Mouse (Mus musculus) heart, embryonic 11.5 days (tissue): ENCODE results near the gene Trpm4. TPM values are rescaled to one million over a fixed set of nuclear protein-coding genes. Genes with fewer than 3 reads are reported as not detected.

Experiments used
- ATAC-seq: fragments of 200-750 bp; cut with Nextera tagmentation; replicated peaks from 2 replicates; pipeline ENCODE4 v1.8.0; 2017; ENCODE audit warnings: moderate library complexity; ENCODE audit not compliant: insufficient number of reproducible peaks, low FRiP score, low TSS enrichment
- H3K27ac ChIP-seq: fragments of 300-500 bp; sonication (generic); 2 replicates; pipeline ENCODE4 v1.5.1; 2014; ENCODE audit warnings: mild to moderate bottlenecking, low read depth, low read length
- H3K27me3 ChIP-seq: fragments of 300-500 bp; sonication (generic); 2 replicates; pipeline ENCODE4 v1.6.1; 2014; ENCODE audit warnings: mild to moderate bottlenecking, low read length, mixed read lengths; ENCODE audit not compliant: control insufficient read depth, insufficient read depth
- H3K36me3 ChIP-seq: fragments of 300-500 bp; sonication (generic); 2 replicates; pipeline ENCODE4 v1.6.1; 2014; ENCODE audit warnings: mild to moderate bottlenecking, low read length, moderate library complexity, mixed read lengths; ENCODE audit not compliant: control insufficient read depth, insufficient read depth
- H3K4me1 ChIP-seq: fragments of 300-500 bp; sonication (generic); 2 replicates; pipeline ENCODE4 v1.6.1; 2014; ENCODE audit warnings: low read length; ENCODE audit not compliant: control insufficient read depth, insufficient read depth
- H3K4me2 ChIP-seq: fragments of 300-500 bp; sonication (generic); 2 replicates; pipeline ENCODE4 v1.6.1; 2014; ENCODE audit warnings: mild to moderate bottlenecking, moderate library complexity
- H3K4me3 ChIP-seq: fragments of 300-500 bp; sonication (generic); 2 replicates; pipeline ENCODE4 v1.5.1; 2014; ENCODE audit warnings: low read depth, low read length
- H3K9ac ChIP-seq: fragments of 300-500 bp; sonication (generic); 2 replicates; pipeline ENCODE4 v1.6.1; 2014; ENCODE audit warnings: mild to moderate bottlenecking, low read depth, low read length, moderate library complexity
- H3K9me3 ChIP-seq: fragments of 300-500 bp; sonication (generic); replicated peaks from 2 replicates; pipeline ENCODE4 v1.6.1; 2016; ENCODE audit warnings: low read length; ENCODE audit not compliant: control insufficient read depth
- WGBS: fragments of 180-500 bp; shearing (Covaris S2); extraction: QIAGEN DNeasy Blood & Tissue Kit; methylation state at CpG from one replicate; pipeline ENCODE4 v1.1.7; 2014; ENCODE audit not compliant: insufficient replicate concordance; 5-methylcytosine and 5-hydroxymethylcytosine counted together
- polyA plus RNA-seq: library from polyadenylated mRNA; unstranded; fragments of >200 nt; fragmentation: Nextera tagmentation; extraction: Ambion mirVana; gene quantifications from 2 replicates; pipeline ENCODE4 v1.2.1, GENCODE M21; 2014

Trpm4 gene
- 7.0 and 9.8 TPM in 2 replicates for polyA plus RNA-seq

GRCm38 (mm10) chr7:45333431-45333982 is at the start of gene Trpm4:
Gene Trpm4 (minus strand): TSS chr7:45333780.
- Histone ChIP-seq H3K9me3 (no peaks in the 10 kb centered on the region), H3K9ac (peak within 1 kb of the TSS; percentile 78), H3K36me3 (no peaks in the 10 kb centered on the region), H3K27ac (peak within 1 kb of the TSS; percentile 89), H3K4me2 (peak within 1 kb of the TSS; percentile 83), H3K27me3 (no peaks in the 10 kb centered on the region), H3K4me1 (peaks cover 40% of the 10 kb centered on the region), H3K4me3 (peak within 1 kb of the TSS; percentile 64)
- whole genome bisulfite sequencing, result under 1% methylated on average over 34 of the region's 38 CpGs
- peak; percentile 46 for ATAC-seq

GRCm38 (mm10) chr7:45376057-45376456 is 42.5 kb upstream of the Trpm4 start:
- Histone ChIP-seq H3K36me3 (peaks cover 51% of the 10 kb centered on the region), H3K27ac (no peak overlapping the region), H3K9ac (no peak overlapping the region), H3K4me1 (peaks cover 4% of the 10 kb centered on the region; the same call in 1 of the 2 replicates), H3K4me3 (no peak overlapping the region), H3K9me3 (no peaks in the 10 kb centered on the region), H3K4me2 (no peak overlapping the region), H3K27me3 (no peaks in the 10 kb centered on the region)
- ATAC-seq, result no peak
- 97% methylated on average over 1 of the region's 1 CpGs for WGBS

- Histone ChIP-seq H3K27me3 (0 out of 2 replicates have a peak, but pooled peaks cover 5% of the 10 kb centered on the region), H3K9me3 (no peaks in the 10 kb centered on the region), H3K27ac (no peak overlapping the region), H3K9ac (no peak overlapping the region), H3K36me3 (peaks cover 37% of the 10 kb centered on the region), H3K4me1 (peaks cover 16% of the 10 kb centered on the region; the same call in 1 of the 2 replicates), H3K4me2 (no peak overlapping the region), H3K4me3 (no peak overlapping the region)
- WGBS, result 90% methylated on average over 8 of the region's 8 CpGs
- no peak for ATAC-seq
These were observed 41.0 kb upstream of the Trpm4 start for GRCm38 (mm10) chr7:45374620-45375019.

GRCm38 (mm10) chr7:45372371-45372770 is 38.8 kb upstream of the Trpm4 start:
- Histone ChIP-seq H3K4me2 (no peak overlapping the region), H3K9me3 (no peaks in the 10 kb centered on the region), H3K27ac (no peak overlapping the region), H3K4me1 (peaks cover 22% of the 10 kb centered on the region), H3K36me3 (peaks cover 20% of the 10 kb centered on the region), H3K27me3 (peaks cover 22% of the 10 kb centered on the region), H3K4me3 (no peak overlapping the region), H3K9ac (no peak overlapping the region)
- no peak for ATAC-seq
- WGBS, result 85% methylated on average over 5 of the region's 5 CpGs

GRCm38 (mm10) chr7:45370475-45371311 is 37.1 kb upstream of the Trpm4 start, which contains the start of gene Lin7b:
Gene Lin7b (minus strand): TSS chr7:45370583.
- peaks cover 29% of the 10 kb centered on the region for H3K4me1 ChIP-seq
- peaks cover 9% of the 10 kb centered on the region for H3K36me3 ChIP-seq
- peak within 1 kb of the TSS; percentile 59 for H3K4me3 ChIP-seq
- H3K27ac ChIP-seq, result 0 out of 2 replicates have a peak within 1 kb of the TSS, but pooled peaks have one; percentile 10
- no peaks in the 10 kb centered on the region for H3K9me3 ChIP-seq
- H3K27me3 ChIP-seq, result peaks cover 30% of the 10 kb centered on the region
- H3K9ac ChIP-seq, result peak within 1 kb of the TSS; percentile 65
- peak; percentile 69 for ATAC-seq
- H3K4me2 ChIP-seq, result peak within 1 kb of the TSS; percentile 99
- 9% methylated on average over 28 of the region's 28 CpGs for WGBS

- peak overlapping the region; percentile 99 for H3K4me2 ChIP-seq
- ATAC-seq, result no peak; the same call in 1 of the 2 replicates
- H3K36me3 ChIP-seq, result peaks cover 4% of the 10 kb centered on the region; the same call in 1 of the 2 replicates
- peaks cover 37% of the 10 kb centered on the region for H3K27me3 ChIP-seq
- no peak overlapping the region for H3K27ac ChIP-seq
- H3K4me1 ChIP-seq, result peaks cover 29% of the 10 kb centered on the region
- 9% methylated on average over 47 of the region's 52 CpGs for WGBS
- H3K9ac ChIP-seq, result peak overlapping the region; percentile 65
- peak overlapping the region; percentile 59 for H3K4me3 ChIP-seq
- no peaks in the 10 kb centered on the region for H3K9me3 ChIP-seq
These were observed 36.4 kb upstream of the Trpm4 start for GRCm38 (mm10) chr7:45369836-45370474.

- ATAC-seq, result no peak
- Histone ChIP-seq H3K9ac (no peak overlapping the region), H3K4me1 (peaks cover 29% of the 10 kb centered on the region), H3K4me2 (no peak overlapping the region; the same call in 1 of the 2 replicates), H3K9me3 (no peaks in the 10 kb centered on the region), H3K27ac (no peak overlapping the region), H3K4me3 (no peak overlapping the region), H3K36me3 (peaks cover 4% of the 10 kb centered on the region; the same call in 1 of the 2 replicates), H3K27me3 (peaks cover 42% of the 10 kb centered on the region)
- 72% methylated on average over 16 of the region's 16 CpGs for WGBS
These were observed 35.6 kb upstream of the Trpm4 start for GRCm38 (mm10) chr7:45369022-45369745.

- no peak overlapping the region for H3K4me3 ChIP-seq
- H3K36me3 ChIP-seq, result no peaks in the 10 kb centered on the region
- WGBS, result 75% methylated on average over 15 of the region's 15 CpGs
- no peaks in the 10 kb centered on the region for H3K9me3 ChIP-seq
- peak overlapping the region; percentile 98 for H3K4me2 ChIP-seq
- no peak overlapping the region for H3K9ac ChIP-seq
- peaks cover 29% of the 10 kb centered on the region for H3K4me1 ChIP-seq
- peaks cover 46% of the 10 kb centered on the region for H3K27me3 ChIP-seq
- no peak for ATAC-seq
- H3K27ac ChIP-seq, result no peak overlapping the region
These were observed 34.6 kb upstream of the Trpm4 start for GRCm38 (mm10) chr7:45368178-45368577.
